Mouse (Mus musculus) testis, postnatal 10 days (tissue): ENCODE data around the gene Prickle4.

ENCODE experiments used
- DNase-seq: peaks from one replicate; pipeline ENCODE4 v3.0.0; 2021; ENCODE audit warnings: low spot score

Prickle4 gene

GRCm38 (mm10) chr17:47706196-47706595, 11.7 kb upstream of the Prickle4 start:
- no peak for DNase-seq

DNA sequence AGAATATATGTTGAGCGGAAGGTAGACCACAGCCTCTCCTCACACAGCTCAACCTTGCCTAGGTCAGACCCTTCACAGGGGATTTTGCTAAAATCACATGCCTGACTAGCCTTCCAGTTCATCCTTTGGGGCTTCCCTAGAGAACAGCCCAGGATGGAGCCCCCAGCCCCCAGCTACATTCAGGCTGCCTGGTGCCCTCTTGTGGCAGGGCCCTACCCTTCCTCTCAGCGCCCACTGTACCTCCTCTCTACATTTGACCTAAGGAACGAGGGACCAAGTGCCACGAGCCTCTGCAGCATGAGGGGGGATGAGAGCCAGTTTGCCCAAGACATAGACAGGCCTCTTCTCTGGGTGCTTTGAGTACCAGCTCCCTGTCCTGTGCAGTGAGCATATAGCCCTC, 10.2 kb upstream of the Prickle4 start:
- no peak for DNase-seq

DNA sequence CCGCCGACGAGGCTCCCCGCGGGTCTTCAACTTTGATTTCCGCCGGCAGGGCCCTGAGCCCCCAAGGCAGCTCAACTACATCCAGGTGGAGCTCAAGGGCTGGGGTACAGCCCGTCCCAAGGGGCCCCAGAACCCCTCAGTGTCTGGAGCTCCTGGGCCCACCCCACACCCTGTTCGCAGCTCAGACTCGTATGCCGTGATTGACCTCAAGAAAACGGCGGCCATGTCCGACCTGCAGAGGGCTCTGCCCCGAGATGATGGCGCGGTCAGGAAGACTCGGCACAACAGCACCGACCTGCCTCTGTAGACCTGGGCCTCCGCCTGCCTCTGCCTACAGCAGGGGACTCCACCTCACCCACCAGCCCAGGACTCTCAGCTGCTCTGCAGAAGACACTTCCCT, 9.0 kb upstream of the Prickle4 start:
- no peak for DNase-seq

- DNase-seq = no peak
Observed at GRCm38 (mm10) chr17:47702548-47703345, 8.2 kb upstream of the Prickle4 start.

- no peak for DNase-seq
Observed at GRCm38 (mm10) chr17:47701793-47702192, 7.3 kb upstream of the Prickle4 start.

DNA sequence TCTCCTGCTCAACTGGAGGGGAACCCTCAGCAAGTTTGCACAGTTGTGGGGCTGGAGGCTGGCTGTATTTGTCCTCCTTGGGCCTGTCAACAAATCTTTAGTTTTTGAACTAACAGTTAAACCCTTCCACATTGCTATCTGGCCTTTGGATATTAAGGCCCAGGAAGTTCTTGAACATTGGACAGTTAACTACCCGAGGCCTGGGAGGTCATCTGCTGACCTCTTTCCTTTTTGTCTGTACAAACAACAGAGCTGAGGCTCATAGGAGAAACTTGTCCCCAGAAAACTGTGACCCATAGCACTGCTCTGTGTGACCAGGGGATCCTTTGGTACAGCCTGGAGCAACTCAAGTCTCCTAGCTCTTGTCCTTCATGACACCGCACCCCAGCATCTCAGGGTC, 4.5 kb upstream of the Prickle4 start:
- no peak for DNase-seq

- DNase-seq = no peak
Observed at GRCm38 (mm10) chr17:47698156-47698555, 3.6 kb upstream of the Prickle4 start.

DNA sequence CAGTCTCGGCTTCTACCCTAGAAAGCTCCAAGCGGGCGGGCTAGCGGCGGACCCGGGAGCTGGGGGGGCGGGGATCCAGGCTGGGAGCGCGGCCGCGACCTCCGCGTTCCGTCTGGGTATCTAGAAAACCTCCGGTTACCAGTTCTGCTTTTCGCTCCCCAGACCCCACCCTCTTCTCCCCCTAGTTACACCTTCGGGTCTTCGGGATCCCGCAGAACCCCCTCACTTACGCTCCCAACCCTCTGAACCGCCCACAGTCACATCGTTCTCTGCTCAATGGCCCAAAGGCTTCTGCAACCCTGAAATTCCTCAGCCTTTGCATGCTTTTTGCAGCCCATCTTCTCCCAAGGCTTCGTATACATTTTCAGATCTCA, 788 bp upstream of the Prickle4 start:
- DNase-seq = no peak

DNA sequence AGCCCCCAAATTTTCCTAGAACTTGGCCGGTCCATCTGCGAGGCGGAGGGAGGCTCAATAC, 264 bp downstream of the Prickle4 start, which contains the start of gene Gm21981:
Gene Gm21981, minus strand, starts transcription at position 14 of the 61 bp plus-strand sequence.
- no peak for DNase-seq

GRCm38 (mm10) chr17:47693671-47694441, 680 bp downstream of the Prickle4 start:
- DNase-seq = no peak

DNA sequence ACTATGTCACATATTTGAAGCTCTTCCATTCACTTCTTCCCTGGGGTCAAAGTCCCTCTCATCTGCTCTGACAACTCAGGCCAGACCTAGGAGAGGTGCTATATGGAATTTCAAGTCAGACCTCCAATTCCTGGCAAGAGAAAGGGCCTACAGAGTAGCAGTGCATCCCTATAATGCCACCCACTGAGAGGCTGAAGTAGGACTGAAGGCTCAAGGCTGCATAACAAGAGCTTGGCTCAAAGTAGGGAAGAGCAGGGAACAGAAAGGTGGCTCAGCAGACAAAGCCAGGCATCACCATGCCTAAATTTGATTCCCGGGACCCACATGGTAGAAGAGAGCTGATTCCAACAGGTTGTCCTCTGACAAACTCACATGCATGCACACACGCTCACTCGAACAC, 2.9 kb downstream of the Prickle4 start:
- DNase-seq = no peak

DNA sequence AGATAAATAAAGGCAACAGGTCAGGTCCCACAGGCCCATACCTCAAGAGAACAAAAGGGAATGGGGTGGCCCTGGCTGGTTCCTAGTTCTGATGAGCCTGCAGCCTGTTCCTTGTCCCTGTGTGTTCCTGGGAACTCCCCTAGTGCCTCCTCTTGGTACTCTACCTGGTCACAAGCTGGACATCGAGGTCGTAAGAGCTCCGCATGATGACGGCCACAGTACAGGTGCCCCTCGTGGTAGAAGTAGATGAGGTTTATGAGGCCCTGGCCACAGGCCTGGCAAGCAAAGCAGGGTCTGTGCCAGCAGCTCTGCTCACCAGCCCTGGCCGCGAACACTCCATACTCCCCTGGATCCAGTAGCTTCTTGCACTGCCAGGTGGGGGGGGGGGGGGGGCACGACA, 4.6 kb downstream of the Prickle4 start:
- DNase-seq = no peak

DNA sequence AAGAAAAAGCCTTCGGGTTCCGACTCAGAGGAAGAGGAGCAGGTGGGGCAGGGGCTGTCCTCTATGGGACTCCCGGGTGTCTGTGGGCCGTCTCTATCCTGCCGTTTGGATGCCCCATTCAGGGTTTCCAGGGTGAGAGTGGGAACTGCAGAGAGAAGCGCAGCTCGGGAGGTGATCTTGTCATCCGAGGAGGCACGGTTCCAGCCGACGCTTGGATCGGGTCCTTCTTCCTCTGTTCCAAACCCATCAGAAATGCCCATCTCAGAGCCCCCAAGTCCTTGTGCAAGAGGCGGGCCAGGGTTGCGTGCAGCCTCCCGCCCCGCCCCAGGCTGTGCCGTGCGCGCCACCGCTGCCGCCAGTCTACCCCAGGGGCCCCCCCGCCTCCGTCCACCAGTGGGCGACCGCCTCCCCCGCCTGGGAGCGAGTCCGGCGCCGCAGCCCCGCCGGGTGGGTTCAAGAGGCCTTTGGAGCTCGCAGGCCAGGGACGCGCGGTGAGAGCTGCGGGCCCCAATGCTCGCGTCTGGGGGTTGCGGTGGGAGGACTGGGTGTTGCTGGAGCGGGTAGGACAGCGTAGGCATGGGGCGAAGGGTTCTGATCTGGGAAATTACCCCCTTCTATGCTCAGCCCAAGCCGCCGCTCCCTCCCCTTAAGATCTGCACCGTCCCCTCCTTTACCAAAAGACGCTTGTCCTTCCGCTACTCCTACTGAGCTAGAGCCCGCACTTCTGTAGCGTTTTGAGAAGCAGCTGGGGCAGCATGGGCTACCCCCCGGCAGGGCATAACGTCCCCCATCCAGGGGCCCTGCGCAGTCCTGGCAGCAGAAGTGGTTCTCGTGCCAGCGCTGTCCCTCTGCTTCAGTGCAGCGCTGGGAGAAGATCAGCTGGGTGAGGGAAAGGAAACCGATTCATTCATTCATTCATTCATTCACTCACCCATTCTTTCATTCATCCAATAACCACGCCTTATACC, 5.6 kb downstream of the Prickle4 start, which contains the start of gene Frs3:
Gene Frs3, plus strand, starts transcription at position 423 of the 968 bp plus-strand sequence.
- peak; percentile 85 for DNase-seq

GRCm38 (mm10) chr17:47688344-47688607, 6.3 kb downstream of the Prickle4 start, which contains the start of gene Tomm6:
Gene Tomm6 (minus strand): TSS chr17:47688386.
- no peak for DNase-seq

DNA sequence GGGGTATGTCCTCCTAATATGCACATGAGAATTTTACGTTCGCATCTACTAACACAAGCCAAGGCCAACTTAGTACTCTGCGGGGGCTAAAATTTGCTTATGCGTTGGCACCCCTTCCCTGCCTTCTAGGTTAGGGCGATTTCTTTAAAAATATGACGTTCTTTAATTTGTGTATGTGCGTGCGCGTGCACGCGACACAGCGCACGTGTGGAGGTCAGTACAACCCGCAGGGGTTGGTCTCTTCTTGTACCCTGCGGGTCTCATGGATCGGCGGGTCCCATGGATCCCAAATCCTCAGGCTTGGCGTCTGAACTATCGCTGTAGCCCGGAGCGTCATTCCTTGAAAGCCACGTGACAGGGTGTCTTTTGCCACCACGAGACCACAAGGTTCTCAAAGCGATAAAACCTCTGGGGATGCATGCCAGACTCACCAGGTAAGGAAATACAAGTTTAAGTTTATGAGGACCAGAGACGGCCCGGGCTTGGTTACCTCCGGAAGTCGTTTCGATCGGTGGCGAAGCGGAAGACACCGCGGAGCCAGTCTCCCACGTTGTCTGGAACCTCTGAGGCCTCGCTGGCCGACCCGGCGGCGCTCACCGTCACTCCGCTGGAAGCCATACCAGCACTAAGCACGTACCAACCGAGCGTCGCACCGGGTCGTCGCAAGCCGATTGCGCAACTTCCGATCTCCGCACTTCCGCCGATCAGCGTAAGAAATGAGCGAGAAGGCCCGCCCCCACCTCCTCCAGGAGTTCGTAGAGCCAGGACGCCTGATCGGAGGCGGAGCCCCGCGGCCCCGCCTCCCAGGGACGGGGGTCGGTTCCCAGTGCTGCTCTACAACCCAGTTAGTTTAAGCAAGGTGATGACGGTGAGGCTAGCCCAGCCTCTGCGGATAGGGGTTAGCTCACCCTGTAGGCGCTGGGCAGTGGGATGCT, 6.9 kb downstream of the Prickle4 start:
- peak; percentile 96 for DNase-seq

GRCm38 (mm10) chr17:47682836-47683235, 11.7 kb downstream of the Prickle4 start:
- no peak for DNase-seq

GRCm38 (mm10) chr17:47678702-47679101, 15.8 kb downstream of the Prickle4 start:
- DNase-seq = no peak

DNA sequence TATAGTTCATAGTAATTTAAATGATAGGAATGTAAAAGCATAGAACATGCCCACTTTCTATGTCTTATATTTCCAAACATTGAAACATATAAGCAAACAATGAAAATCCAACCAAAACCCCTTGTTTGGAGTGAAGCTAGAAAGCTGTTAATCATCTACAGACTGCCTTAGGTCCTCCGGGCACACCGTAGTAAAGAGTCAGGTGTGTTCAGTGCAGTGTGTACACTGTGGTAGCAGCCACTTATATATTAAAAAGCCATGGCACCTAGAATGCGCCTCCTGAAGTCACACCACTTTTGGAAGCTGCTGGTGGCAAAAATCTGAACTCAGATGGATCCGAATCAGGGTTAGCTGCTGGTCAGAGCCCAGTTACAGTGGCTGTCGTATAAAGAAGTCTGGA, 16.3 kb downstream of the Prickle4 start:
- no peak for DNase-seq

DNA sequence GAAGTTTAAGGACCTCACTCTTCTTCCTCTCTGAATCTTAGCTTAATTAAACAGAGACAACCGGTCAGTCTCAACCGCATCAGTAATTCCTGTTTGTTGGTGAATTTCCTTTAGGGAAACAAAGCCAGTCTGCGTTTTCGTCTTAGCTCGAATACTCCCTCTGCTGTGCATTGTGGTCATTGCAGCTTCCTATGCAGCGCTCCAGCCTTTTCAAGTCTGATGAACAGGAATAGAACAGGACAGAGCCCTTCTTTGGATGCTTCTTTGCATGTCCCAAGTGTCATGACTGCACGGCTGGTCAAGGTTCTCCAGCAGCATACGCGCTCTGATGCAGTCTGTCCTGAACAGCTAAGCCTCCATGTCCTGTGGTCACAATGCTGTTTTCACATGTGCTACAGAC, 18.0 kb downstream of the Prickle4 start:
- peak; percentile 85 for DNase-seq

DNA sequence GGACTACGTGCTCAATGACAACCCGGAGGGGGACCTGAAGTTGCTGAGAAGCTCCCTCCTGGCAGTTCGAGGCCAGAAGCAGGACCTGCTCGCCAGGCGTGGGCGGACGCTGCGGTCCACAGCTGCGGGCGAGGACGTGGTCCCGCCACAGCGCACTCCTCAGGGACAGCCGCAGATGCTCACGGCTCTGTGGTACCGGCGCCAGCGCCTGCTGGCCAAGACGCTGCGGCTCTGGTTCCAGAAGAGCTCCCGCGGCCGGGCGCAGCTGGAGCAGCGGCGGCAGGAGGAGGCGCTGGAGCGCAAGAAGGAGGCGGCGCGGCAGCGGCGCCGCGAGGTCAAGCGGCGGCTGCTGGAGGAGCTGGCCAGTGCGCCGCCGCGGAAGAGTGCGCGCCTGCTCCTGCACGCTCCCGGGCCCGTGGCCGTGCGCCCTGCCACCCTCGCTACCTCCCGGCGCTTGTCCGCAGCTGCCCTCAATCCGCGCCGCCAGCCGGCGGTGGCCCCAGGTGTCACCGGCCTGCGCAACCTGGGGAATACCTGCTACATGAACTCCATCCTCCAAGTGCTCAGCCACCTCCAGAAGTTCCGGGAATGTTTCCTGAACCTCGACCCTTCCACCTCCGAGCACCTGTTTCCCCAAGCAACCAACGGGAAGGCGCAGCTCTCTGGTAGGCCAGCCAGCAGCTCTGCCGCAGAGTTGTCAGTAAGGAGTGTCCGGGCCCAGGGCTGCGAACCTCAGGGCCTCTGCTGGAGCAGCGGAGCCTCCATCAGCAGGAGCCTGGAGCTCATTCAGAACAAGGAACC, 22.0 kb downstream of the Prickle4 start:
- DNase-seq = peak; percentile 77

GRCm38 (mm10) chr17:47671988-47672310, 22.6 kb downstream of the Prickle4 start:
- DNase-seq = no peak
